Mouse (Mus musculus): ENCODE data around the gene Hoxa5.

Gene Hoxa5

GRCm38 (mm10) chr6:52169499-52170165 lies 34.8 kb downstream of the Hoxa5 start:
- in situ Hi-C loops (cut with MboI, MseI): loop anchor here in 1 of 2 experiments (10.0 kb wide), 1 partner anchor 1135 kb away; no protein-coding TSS in a partner anchor

- in situ Hi-C loops (cut with MboI, MseI): no loop called here
These were observed 36.0 kb downstream of the Hoxa5 start for GRCm38 (mm10) chr6:52168191-52169055.

GRCm38 (mm10) chr6:52167736-52168161 lies 36.6 kb downstream of the Hoxa5 start:
- in situ Hi-C loops (cut with MboI, MseI): no loop called here

- in situ Hi-C loops (cut with MboI, MseI): no loop called here
These were observed 37.2 kb downstream of the Hoxa5 start for GRCm38 (mm10) chr6:52167176-52167575.

- in situ Hi-C loops (cut with MboI, MseI): no loop called here
These were observed 37.8 kb downstream of the Hoxa5 start for GRCm38 (mm10) chr6:52166431-52167077.

- in situ Hi-C loops (cut with MboI, MseI): no loop called here
These were observed 38.7 kb downstream of the Hoxa5 start for GRCm38 (mm10) chr6:52165441-52166370.

GRCm38 (mm10) chr6:52164626-52165440 lies 39.6 kb downstream of the Hoxa5 start, which contains the start of gene Hoxa2:
Gene Hoxa2 (minus strand): TSS chr6:52164831.
- in situ Hi-C loops (cut with MboI, MseI): no loop called here

GRCm38 (mm10) chr6:52164051-52164625 lies 40.2 kb downstream of the Hoxa5 start:
- in situ Hi-C loops (cut with MboI, MseI): no loop called here

- in situ Hi-C loops (cut with MboI, MseI): no loop called here
These were observed 40.9 kb downstream of the Hoxa5 start for GRCm38 (mm10) chr6:52163366-52164031.

- in situ Hi-C loops (cut with MboI, MseI): no loop called here
These were observed 41.6 kb downstream of the Hoxa5 start for GRCm38 (mm10) chr6:52162611-52163365.

- in situ Hi-C loops (cut with MboI, MseI): no loop called here
These were observed 42.4 kb downstream of the Hoxa5 start for GRCm38 (mm10) chr6:52162093-52162380.

- in situ Hi-C loops (cut with MboI, MseI): no loop called here
These were observed 42.9 kb downstream of the Hoxa5 start for GRCm38 (mm10) chr6:52161336-52162092.

- in situ Hi-C loops (cut with MboI, MseI): no loop called here
These were observed 43.7 kb downstream of the Hoxa5 start for GRCm38 (mm10) chr6:52160511-52161335.

GRCm38 (mm10) chr6:52159979-52160378 lies 44.4 kb downstream of the Hoxa5 start:
- in situ Hi-C loops (cut with MboI, MseI): no loop called here

- in situ Hi-C loops (cut with MboI, MseI): no loop called here
These were observed 45.1 kb downstream of the Hoxa5 start for GRCm38 (mm10) chr6:52159164-52159761.

- in situ Hi-C loops (cut with MboI, MseI): no loop called here
These were observed 45.9 kb downstream of the Hoxa5 start, which contains the start of gene Hoxa1 for GRCm38 (mm10) chr6:52158276-52159051. Gene Hoxa1 (minus strand): TSS chr6:52158317.
